Mouse (Mus musculus) cortical plate, adult 2 months (tissue): ENCODE data around the gene Ehd1.

Source experiments
- CTCF ChIP-seq: fragments of 200-500 bp; IDR thresholded peaks from 2 replicates; pipeline ENCODE4 v1.5.1; 2011; ENCODE audit warnings: mild to moderate bottlenecking, control low read depth, low read length; ENCODE audit not compliant: insufficient read depth; ENCODE audit errors: extremely low read depth
- POLR2A ChIP-seq: fragments of 200-500 bp; IDR thresholded peaks from 2 replicates; pipeline ENCODE4 v1.6.1; 2011; ENCODE audit warnings: mild to moderate bottlenecking, low read length, control low read depth; ENCODE audit not compliant: insufficient read depth; ENCODE audit errors: extremely low read depth

DNA sequence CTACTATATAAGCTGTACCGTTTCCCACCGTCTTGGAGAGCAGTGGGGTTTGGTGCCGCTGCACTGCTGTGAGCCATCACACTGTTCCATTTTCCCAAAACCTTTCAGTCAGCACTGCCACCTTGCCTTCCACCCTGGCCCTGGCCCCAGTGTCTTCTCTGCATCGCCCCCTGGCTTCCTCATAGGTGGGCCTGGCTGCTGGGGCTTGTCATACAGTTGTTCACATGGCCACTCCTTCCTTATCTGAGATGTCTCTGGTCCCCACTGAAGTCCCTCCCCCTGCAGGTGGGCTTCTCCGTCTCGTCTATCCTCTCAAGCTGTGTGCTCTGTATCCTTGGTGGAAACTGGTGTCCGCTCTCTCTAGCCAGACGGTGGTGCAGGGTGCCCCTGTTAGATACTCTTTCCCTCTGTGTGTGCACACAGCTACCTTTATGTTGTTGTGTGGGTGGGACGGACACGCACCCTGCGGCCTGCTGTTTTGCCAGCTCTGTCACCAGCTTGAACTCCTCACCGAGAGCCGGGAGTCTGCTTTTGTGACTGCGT is 13.2 kb downstream of the Ehd1 start:
- TF ChIP-seq CTCF (no peak), POLR2A (no peak)
